Mouse (Mus musculus): ENCODE results near the gene Tbx15.

DNA sequence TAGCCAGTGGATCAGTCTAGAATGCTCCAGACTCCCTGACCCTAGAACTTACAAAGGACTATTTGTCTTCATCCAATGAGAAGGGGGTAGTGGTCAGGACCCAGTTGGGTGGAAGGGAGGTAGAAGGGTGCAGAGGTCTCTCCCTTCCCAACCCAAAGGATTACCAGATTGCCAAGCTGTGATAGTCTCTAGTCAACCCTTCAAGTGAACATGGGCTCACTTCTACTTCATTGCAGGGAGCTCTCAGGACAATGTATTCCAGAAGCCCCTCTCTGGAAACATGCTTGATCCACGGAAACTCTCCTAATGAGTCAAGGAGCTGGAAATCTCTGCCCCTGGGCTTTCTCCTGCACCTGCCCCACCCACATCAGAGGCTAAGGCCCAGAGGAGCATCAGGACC, 1.5 kb upstream of the Tbx15 start:
- TF ChIP-seq GATA1 (IDR thresholded peaks at IDR 0.05; ENCODE audit: borderline replicate concordance, low read length) = no peak
- no peak for TF ChIP-seq FLI1 (IDR thresholded peaks at IDR 0.05; ENCODE audit: low read length)

Measured in megakaryocyte, embryonic 14.5 days (primary cell).